Mouse (Mus musculus) erythroblast, embryonic 14.5 days (primary cell): ENCODE results near the gene Prkag2.

Experiments used
- GATA1 ChIP-seq: IDR thresholded peaks from 2 replicates; pipeline ENCODE4 v1.6.1; 2012; ENCODE audit warnings: low read length, inconsistent platforms, mixed read lengths
- TAL1 ChIP-seq: IDR thresholded peaks from 3 replicates; pipeline ENCODE4 v1.6.1; 2012; ENCODE audit warnings: low read length, inconsistent platforms, mixed read lengths

- TF ChIP-seq GATA1 (no peak), TAL1 (no peak)
These were observed 90.0 kb downstream of the Prkag2 start for GRCm38 (mm10) chr5:25010438-25010892.
